Mouse (Mus musculus): ENCODE results near the gene Uck2.
A peak's percentile ranks its signal among the peaks of the same experiment; 100 is the strongest.

The Uck2 gene

GRCm38 (mm10) chr1:167249881-167250280 is 35.2 kb downstream of the Uck2 start:
- no peak for DNase-seq

- DNase-seq, result no peak
These were observed 35.9 kb downstream of the Uck2 start for GRCm38 (mm10) chr1:167249252-167249651.

- no peak for DNase-seq
These were observed 37.2 kb downstream of the Uck2 start for GRCm38 (mm10) chr1:167247886-167248285.

DNA sequence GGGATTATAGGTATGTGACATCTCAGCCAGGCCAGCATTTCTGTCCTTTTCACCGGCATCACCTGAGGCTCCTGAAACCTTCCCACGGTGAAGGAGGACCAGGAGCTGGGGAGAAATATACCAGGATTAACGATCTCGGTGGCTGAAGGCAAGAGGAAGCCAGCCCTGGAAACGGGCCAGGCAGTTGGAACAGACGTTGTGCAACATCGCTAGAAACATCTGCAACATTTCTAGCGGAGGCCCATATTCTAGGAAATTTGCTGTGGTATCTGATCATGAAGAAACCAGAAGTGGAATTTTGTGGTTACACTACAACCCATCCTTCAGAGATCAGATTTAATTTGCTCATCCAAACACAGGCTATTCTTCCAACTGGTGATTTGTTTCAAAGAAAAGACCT is 38.1 kb downstream of the Uck2 start:
- DNase-seq, result peak; percentile 97

DNA sequence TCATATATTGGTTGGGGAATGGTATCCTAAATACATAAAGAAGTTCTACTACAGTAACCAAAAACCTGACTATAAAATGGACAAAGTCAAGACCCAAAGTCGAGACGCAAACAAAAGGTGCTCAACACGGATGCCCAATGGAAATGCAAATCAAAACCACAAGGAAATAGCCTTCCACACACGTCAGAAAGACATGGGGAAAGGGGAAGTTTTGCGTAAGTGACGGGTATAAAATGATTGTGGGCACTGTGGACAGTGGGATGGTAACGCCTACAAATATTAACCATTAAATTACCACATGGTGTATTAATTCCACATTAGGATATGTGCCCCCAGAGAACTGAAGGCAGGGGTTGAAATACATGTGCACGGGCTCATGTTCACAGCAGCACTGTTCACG is 38.8 kb downstream of the Uck2 start:
- no peak for DNase-seq

GRCm38 (mm10) chr1:167245180-167245641 is 39.9 kb downstream of the Uck2 start:
- DNase-seq, result no peak

- no peak for DNase-seq
These were observed 42.9 kb downstream of the Uck2 start for GRCm38 (mm10) chr1:167242191-167242681.

- DNase-seq, result no peak
These were observed 43.6 kb downstream of the Uck2 start for GRCm38 (mm10) chr1:167241487-167241886.

- peak; percentile 90 for DNase-seq
These were observed 44.8 kb downstream of the Uck2 start for GRCm38 (mm10) chr1:167240361-167240760.

- no peak for DNase-seq
These were observed 45.2 kb downstream of the Uck2 start for GRCm38 (mm10) chr1:167239916-167240315.

- no peak for DNase-seq
These were observed 47.3 kb downstream of the Uck2 start for GRCm38 (mm10) chr1:167237798-167238197.

GRCm38 (mm10) chr1:167236790-167237189 is 48.3 kb downstream of the Uck2 start:
- DNase-seq, result peak; percentile 97

GRCm38 (mm10) chr1:167234344-167234743 is 50.8 kb downstream of the Uck2 start:
- DNase-seq, result no peak

- DNase-seq, result no peak
These were observed 52.2 kb downstream of the Uck2 start for GRCm38 (mm10) chr1:167232918-167233317.

DNA sequence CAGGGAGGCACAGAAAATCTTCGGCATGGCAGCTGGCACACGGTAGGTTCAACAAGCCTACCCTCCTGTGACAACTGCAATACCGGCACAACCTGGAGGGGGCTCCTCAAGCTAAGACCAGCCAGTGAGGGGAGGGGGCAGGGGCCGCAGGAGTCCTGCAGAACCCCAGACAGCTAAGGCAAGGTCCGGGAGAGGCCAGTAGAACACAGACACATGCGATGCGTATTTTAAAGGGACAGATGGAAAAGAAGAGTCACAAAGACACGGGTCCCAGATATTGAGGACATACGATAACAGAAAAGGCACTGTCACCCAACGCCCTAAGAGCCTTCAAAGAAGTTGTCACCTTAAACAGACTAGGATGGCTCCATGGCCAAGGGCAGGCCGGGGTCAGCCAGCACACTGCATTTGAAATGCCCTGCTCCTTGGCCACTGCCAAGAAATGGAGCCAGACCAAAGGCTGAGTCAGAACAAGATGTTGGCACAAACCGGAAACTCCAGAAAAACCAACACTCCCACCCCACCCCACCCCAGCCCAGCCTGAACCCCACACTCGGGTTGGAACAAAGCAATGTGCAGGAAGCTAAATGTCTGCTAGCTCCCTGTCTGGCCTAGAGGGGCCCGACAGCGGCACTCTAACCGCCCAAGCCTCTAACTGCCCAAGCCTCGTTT is 53.4 kb downstream of the Uck2 start:
- no peak for DNase-seq

DNA sequence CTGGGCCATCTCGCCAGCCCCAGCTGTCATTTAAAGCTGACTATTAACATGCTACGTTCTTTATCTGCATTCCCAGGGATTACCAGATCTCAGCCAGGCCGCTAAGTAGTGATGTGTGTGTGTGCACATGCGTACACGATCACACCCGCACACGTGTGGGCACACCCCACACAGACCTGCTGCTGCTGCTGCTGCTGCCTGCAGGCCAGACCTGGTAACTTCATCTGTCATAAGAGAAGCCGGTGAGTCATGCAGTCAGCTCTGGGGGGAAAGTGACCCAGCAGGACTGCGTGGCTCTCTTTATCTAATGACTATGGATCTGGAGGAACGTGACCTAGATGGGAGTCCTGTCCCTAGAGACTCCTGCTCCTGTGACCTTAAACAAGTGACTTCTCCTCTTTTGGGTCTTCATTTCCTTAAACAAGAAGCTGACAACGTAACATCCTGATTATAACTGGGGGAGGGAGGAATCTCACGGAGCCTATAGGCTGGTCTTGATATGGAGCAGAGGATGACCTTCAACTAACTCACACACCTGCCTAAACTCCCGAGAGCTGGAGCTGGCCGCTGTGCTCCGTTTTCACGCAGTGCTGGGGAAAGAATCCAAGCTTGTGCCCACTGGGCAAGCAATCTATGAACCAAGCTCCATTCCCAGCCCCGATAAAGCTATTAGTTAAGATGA is 54.0 kb downstream of the Uck2 start:
- DNase-seq, result no peak

DNA sequence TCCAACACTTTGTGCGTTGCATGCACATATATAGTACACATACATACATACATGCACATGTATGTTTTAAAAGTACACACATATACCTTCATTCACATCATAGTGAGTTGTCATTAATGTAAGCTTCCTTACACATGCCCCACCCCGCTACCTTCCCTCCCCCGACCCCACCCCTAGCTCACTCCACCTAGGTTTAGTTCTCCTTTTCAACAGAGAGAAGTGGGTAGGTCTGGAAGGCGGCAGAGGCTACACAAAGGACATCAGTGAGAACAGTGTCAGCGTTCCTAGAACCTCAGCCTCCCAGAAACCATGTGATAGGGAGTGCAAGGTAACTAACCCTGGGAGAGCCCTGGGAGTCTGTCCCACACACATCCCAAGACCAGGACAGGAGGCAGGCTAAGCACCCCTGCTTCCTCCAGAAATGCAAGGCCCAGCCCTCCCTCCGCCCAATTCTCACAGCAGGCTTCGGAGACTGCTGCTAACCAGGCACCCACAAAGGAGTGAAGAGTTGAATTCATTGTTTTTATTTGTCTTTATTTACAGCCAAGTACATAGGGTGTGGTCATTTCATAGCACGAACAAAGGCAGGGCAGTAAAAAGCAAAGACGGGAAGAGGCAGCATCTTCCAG is 62.6 kb downstream of the Uck2 start:
- peak; percentile 84 for DNase-seq

DNA sequence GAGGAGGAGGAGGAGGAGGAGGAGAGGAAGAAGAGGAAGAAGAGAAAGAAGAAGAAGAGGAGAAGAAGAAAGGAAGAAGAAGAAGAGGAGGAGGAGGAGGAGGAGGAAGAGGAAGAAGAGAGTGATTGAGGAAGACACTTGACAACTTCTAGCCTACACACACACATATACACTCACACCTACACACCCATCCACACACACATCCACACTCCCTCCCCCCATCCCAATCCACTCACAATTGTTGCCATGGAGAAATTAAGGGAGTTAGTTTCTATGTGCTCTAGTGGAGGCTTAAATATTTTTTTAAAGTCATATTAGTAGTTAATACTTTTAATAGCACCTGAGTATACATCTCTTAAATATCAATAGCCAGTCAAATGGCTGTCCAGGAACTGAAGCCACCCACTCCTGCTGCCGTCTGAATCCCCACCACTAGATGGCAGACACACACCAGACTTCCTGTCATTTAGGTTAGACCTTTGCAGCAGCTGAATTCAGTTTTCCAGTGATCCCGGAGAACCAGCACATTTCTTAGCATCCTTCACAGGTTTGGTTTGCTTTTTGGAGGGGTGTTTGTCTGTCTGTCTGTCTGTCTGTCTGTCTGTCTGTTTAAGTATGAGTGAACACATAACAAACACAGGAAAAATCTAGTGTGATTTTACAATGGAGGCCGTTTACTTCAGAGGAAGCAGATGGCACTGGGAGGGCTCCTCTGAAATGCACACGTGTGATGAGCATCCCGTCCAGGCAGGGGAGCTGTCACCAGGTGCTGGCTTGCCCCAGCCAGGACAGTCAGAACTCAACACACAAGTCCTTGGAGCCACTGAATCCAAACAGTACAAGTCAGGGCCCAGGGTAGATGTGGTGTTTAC is 64.6 kb downstream of the Uck2 start:
- peak; percentile 96 for DNase-seq

GRCm38 (mm10) chr1:167215460-167215859 is 69.7 kb downstream of the Uck2 start:
- DNase-seq, result no peak

DNA sequence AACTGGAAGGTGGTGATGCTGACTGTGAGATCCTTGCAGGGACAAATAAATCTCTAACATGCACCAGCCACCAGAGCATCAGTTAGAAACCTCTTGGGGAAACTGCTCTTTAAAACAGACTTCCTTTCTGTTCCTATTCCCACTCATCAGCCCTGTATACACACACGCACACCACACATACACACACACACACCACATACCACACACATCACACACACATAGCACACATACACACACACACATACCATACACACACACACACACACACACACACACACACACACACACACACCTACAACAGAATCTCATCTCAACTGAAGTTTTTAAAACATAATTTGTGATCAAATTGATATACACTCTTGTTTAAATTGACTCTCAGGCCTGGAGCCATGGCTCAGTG is 72.4 kb downstream of the Uck2 start:
- DNase-seq, result peak; percentile 13

DNA sequence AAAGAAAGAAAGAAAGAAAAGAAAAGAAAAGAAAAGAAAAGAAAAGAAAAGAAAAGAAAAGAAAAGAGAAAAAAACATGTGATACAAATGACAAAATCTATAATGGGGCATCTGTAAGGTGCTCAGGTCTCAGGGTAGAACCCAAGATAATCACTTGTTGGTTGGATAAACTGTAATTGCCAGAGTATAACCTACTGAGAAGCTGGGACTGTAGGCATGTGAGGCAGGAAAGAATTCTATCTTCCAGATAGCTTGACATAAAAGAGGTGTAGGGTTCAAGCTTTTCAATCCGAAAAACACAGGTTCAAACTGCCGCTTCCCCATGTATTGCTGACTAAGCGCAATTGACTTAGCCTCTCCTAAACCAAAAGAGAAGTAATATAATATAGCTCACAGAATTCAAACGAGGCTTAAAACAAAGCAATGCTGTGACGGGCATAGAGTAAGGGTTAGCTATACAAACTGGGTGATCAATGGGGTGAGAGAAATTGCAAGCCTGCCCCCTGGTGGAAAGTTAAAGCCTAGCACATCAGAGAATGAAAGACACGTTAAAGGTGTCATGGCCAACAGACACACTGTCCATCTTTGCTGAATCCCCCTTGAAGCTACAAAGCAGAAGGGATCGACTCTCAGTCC is 73.0 kb downstream of the Uck2 start:
- peak; percentile 88 for DNase-seq

- DNase-seq, result peak; percentile 66
These were observed 76.3 kb downstream of the Uck2 start for GRCm38 (mm10) chr1:167208816-167209215.

Measured in heart, adult 11 months (tissue).